Mouse (Mus musculus): ENCODE measurements around the gene Rom1. TPM values are rescaled to one million over a fixed set of nuclear protein-coding genes. Genes with fewer than 3 reads are reported as not detected.
"Not testable (repeated sequence)": the region's sequence is repeated elsewhere in the genome, so short reads cannot be mapped to it uniquely, and the experiment has no call there.

Rom1 gene
- polyA plus RNA-seq (2012; fragmentation: generic; extraction: Trizol): 6.0 TPM

GRCm38 (mm10) chr19:8929224-8930088 is at the start of gene Rom1, which contains the start of gene Eml3:
Gene Rom1, minus strand, starts transcription at chr19:8929356.
Gene Eml3, plus strand, starts transcription at chr19:8929552.
- Histone ChIP-seq H3K4me3 (peak within 1 kb of the TSS; percentile 51), H3K36me3 (ENCODE audit: control insufficient read depth, insufficient read depth) (peaks cover 12% of the 10 kb centered on the region), H3K79me2 (ENCODE audit: control insufficient read depth, insufficient read depth) (peaks cover 4% of the 10 kb centered on the region), H3K4me2 (ENCODE audit: low read depth) (peak within 1 kb of the TSS; percentile 96), H3K27me3 (ENCODE audit: control insufficient read depth, insufficient read depth, insufficient read length) (no peaks in the 10 kb centered on the region), H3ac (ENCODE audit: control insufficient read depth, insufficient read length) (peak within 1 kb of the TSS; percentile 76)
- TF ChIP-seq USF1 (IDR thresholded peaks at IDR 0.05; ENCODE audit: low read depth) (no peak), E2F4 (IDR thresholded peaks at IDR 0.05; ENCODE audit: insufficient read depth) (no peak), POLR2AphosphoS2 (IDR thresholded peaks at IDR 0.05; ENCODE audit: insufficient read length, low read depth) (peak; percentile 9), POLR2A (IDR thresholded peaks at IDR 0.05; ENCODE audit: insufficient read length, low read depth) (peak; percentile 37), TCF3 (IDR thresholded peaks at IDR 0.05; ENCODE audit: insufficient read length, low read depth) (no peak), TCF12 (IDR thresholded peaks at IDR 0.05; ENCODE audit: insufficient read depth, poor library complexity, severe bottlenecking) (no peak), MYOD1 (IDR thresholded peaks at IDR 0.05; ENCODE audit: control insufficient read depth in 1 of 3, insufficient read length in 2 of 3, low read depth in 2 of 3) (peak in 1 of 3 experiments; percentile 1), CEBPB (IDR thresholded peaks at IDR 0.05; ENCODE audit: insufficient read depth, poor library complexity, severe bottlenecking) (no peak), REST (IDR thresholded peaks at IDR 0.05; ENCODE audit: insufficient read depth, insufficient read length) (peak; percentile 21), MAX (IDR thresholded peaks at IDR 0.05; ENCODE audit: low read depth) (no peak), SRF (IDR thresholded peaks at IDR 0.05; ENCODE audit: control insufficient read depth, insufficient read length, low read depth) (no peak), MYOG (IDR thresholded peaks at IDR 0.05; ENCODE audit: control insufficient read depth in 1 of 3, insufficient read depth in 1 of 3, insufficient read length in 2 of 3, low read depth in 2 of 3) (no peak)

- H3K36me3 ChIP-seq (ENCODE audit: control insufficient read depth, insufficient read depth): peaks cover 76% of the 10 kb centered on the region
These were observed 47.4 kb upstream of the Rom1 start for GRCm38 (mm10) chr19:8976535-8976934.

DNA sequence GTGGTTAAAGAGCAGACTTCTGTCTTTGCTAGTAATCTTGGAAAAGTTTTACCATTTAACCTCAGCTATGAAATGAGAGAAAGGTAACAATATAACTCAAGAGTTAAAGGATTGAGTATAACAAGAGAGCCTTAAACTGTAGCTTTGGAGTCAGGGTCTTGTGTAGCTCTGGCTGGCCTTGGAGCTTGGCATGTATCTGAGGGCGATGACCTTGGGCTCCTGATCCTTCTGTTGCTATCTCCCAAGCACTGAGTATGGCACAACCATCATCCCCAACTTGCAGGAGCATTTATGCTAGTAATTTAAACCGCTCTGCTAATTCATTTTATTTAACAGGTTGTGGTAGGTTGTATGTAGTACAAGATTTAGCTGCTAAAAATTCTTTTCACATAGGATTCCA is 46.3 kb upstream of the Rom1 start:
- no peak overlapping the region for H3K4me3 ChIP-seq
- no peak for TF ChIP-seq TCF3 (IDR thresholded peaks at IDR 0.05; ENCODE audit: insufficient read length, low read depth)
- no peak for TF ChIP-seq POLR2AphosphoS2 (IDR thresholded peaks at IDR 0.05; ENCODE audit: insufficient read length, low read depth)
- no peak for TF ChIP-seq CEBPB (IDR thresholded peaks at IDR 0.05; ENCODE audit: insufficient read depth, poor library complexity, severe bottlenecking)
- no peak for TF ChIP-seq MYOD1 (IDR thresholded peaks at IDR 0.05; ENCODE audit: control insufficient read depth in 1 of 3, insufficient read length in 2 of 3, low read depth in 2 of 3)
- no peak for TF ChIP-seq SRF (IDR thresholded peaks at IDR 0.05; ENCODE audit: control insufficient read depth, insufficient read length, low read depth)
- H3K27me3 ChIP-seq (ENCODE audit: control insufficient read depth, insufficient read depth, insufficient read length): no peaks in the 10 kb centered on the region
- H3K79me2 ChIP-seq (ENCODE audit: control insufficient read depth, insufficient read depth): peaks cover 84% of the 10 kb centered on the region
- H3K36me3 ChIP-seq (ENCODE audit: control insufficient read depth, insufficient read depth): peaks cover 86% of the 10 kb centered on the region
- no peak overlapping the region for H3ac ChIP-seq (ENCODE audit: control insufficient read depth, insufficient read length)
- no peak overlapping the region for H3K4me2 ChIP-seq (ENCODE audit: low read depth)

More at GRCm38 (mm10) chr19:8976535-8976934, 47.4 kb upstream of the Rom1 start:
- Histone ChIP-seq H3K4me3 (no peak overlapping the region), H3K27me3 (ENCODE audit: control insufficient read depth, insufficient read depth, insufficient read length) (no peaks in the 10 kb centered on the region), H3K4me2 (ENCODE audit: low read depth) (no peak overlapping the region), H3ac (ENCODE audit: control insufficient read depth, insufficient read length) (no peak overlapping the region), H3K79me2 (ENCODE audit: control insufficient read depth, insufficient read depth) (peaks cover 74% of the 10 kb centered on the region)
- TF ChIP-seq MYOG (IDR thresholded peaks at IDR 0.05; ENCODE audit: control insufficient read depth in 1 of 3, insufficient read depth in 1 of 3, insufficient read length in 2 of 3, low read depth in 2 of 3) (no peak), MAX (IDR thresholded peaks at IDR 0.05; ENCODE audit: low read depth) (no peak), POLR2A (IDR thresholded peaks at IDR 0.05; ENCODE audit: insufficient read length, low read depth) (peak; percentile 14), E2F4 (IDR thresholded peaks at IDR 0.05; ENCODE audit: insufficient read depth) (no peak), CEBPB (IDR thresholded peaks at IDR 0.05; ENCODE audit: insufficient read depth, poor library complexity, severe bottlenecking) (no peak)

DNA sequence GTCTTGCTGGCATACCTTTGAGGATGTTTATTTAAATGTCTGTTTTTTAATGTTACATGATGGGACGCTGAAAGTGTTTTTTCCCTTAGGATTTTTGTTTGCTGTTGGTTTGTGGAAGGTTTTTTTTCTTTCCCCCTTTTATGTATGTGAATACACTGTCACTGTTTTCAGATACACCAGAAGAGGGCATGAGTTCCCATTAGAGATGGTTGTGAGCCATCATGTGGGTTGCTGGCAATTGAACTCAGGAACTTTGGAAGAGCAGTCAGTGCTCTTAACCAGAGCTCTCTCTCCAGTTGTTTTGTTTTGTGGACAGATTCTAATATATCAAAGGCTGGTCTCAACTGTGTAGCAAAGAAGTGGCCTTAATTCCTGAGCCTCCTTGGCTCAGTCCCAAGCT is 45.5 kb upstream of the Rom1 start:
- no peak for TF ChIP-seq MYOG (IDR thresholded peaks at IDR 0.05; ENCODE audit: control insufficient read depth in 1 of 3, insufficient read depth in 1 of 3, insufficient read length in 2 of 3, low read depth in 2 of 3)
- no peak for TF ChIP-seq CEBPB (IDR thresholded peaks at IDR 0.05; ENCODE audit: insufficient read depth, poor library complexity, severe bottlenecking)
- no peak for TF ChIP-seq SRF (IDR thresholded peaks at IDR 0.05; ENCODE audit: control insufficient read depth, insufficient read length, low read depth)
- TF ChIP-seq E2F4 (IDR thresholded peaks at IDR 0.05; ENCODE audit: insufficient read depth): no peak
- no peak for TF ChIP-seq USF1 (IDR thresholded peaks at IDR 0.05; ENCODE audit: low read depth)
- no peak for TF ChIP-seq POLR2AphosphoS2 (IDR thresholded peaks at IDR 0.05; ENCODE audit: insufficient read length, low read depth)
- no peak for TF ChIP-seq MYOD1 (IDR thresholded peaks at IDR 0.05; ENCODE audit: control insufficient read depth in 1 of 3, insufficient read length in 2 of 3, low read depth in 2 of 3)
- TF ChIP-seq REST (IDR thresholded peaks at IDR 0.05; ENCODE audit: insufficient read depth, insufficient read length): no peak
- no peak for TF ChIP-seq POLR2A (IDR thresholded peaks at IDR 0.05; ENCODE audit: insufficient read length, low read depth)
- no peak for TF ChIP-seq TCF3 (IDR thresholded peaks at IDR 0.05; ENCODE audit: insufficient read length, low read depth)
- Histone ChIP-seq H3ac (ENCODE audit: control insufficient read depth, insufficient read length) (no peak overlapping the region), H3K4me2 (ENCODE audit: low read depth) (no peak overlapping the region), H3K36me3 (ENCODE audit: control insufficient read depth, insufficient read depth) (peaks cover 94% of the 10 kb centered on the region), H3K79me2 (ENCODE audit: control insufficient read depth, insufficient read depth) (peaks cover 92% of the 10 kb centered on the region), H3K4me3 (no peak overlapping the region), H3K27me3 (ENCODE audit: control insufficient read depth, insufficient read depth, insufficient read length) (no peaks in the 10 kb centered on the region)

GRCm38 (mm10) chr19:8972491-8972890 is 43.3 kb upstream of the Rom1 start:
- not testable (repeated sequence) for H3K27me3 ChIP-seq (ENCODE audit: control insufficient read depth, insufficient read depth, insufficient read length); H3K4me2 ChIP-seq (ENCODE audit: low read depth); H3ac ChIP-seq (ENCODE audit: control insufficient read depth, insufficient read length); H3K4me3 ChIP-seq
- TF ChIP-seq POLR2AphosphoS2 (IDR thresholded peaks at IDR 0.05; ENCODE audit: insufficient read length, low read depth): peak; percentile 26
- Histone ChIP-seq H3K36me3 (ENCODE audit: control insufficient read depth, insufficient read depth) (peaks cover 85% of the 10 kb centered on the region), H3K79me2 (ENCODE audit: control insufficient read depth, insufficient read depth) (peaks cover 98% of the 10 kb centered on the region)

Measured in myocyte (in vitro differentiated cells).